Mouse (Mus musculus) lung, postnatal 0 days (tissue): ENCODE data around the gene Irak1bp1.

Source experiments
- CTCF ChIP-seq: IDR thresholded peaks from 2 replicates; pipeline ENCODE4 v1.5.1; 2016; ENCODE audit warnings: antibody characterized with exemption, mild to moderate bottlenecking
- EP300 ChIP-seq: IDR thresholded peaks from 2 replicates; pipeline ENCODE4 v1.6.1; 2016; ENCODE audit warnings: antibody characterized with exemption, mild to moderate bottlenecking, control low read depth

DNA sequence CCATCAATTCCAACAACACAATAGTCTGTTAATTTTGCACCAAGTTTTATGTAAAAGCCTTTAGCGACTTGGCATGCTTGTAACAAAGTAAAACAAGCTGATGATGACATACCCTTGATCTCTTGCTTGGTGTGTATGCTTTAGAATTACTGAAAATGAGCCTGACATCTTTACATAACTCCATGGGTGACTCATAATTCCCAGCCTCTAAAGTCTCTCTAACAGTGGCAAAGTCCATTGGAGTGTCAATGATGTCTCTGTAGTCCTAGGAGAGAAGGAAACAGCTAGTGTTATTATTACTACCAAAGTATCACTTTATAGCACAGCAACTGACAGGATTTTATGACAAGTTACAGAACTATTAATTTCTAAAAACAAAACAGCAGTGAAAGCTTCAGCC lies 47.7 kb downstream of the Irak1bp1 start:
- no peak for TF ChIP-seq EP300
- TF ChIP-seq CTCF = no peak
